Mouse (Mus musculus): Measurements from ENCODE around the gene Stx1a. TPM values are rescaled to one million over a fixed set of nuclear protein-coding genes. Genes with fewer than 3 reads are reported as not detected.

Stx1a gene
- polyA plus RNA-seq, 1 experiment from 2014 or later, result 11.3 TPM

DNA sequence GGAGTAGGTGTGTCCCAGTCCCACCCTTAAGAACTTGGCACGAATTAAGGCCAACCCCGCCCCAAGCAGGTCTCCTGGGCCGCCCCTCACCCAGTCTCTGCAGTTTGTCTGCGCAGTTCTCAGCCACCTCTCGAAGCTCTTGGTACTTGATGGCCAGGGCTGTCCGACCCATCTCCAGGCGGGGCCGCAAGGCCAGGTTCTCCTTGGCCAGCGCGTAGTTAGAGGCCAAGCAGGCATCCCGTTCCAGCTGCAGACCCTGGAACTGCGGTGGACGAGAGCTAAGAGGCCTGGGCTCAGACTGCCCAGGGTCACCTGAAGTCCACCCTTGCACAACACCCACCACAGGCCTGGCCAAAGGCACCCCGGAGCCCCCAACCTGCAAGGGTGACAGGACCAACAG, 53.1 kb downstream of the Stx1a start:
- no peaks in the 10 kb centered on the region for H3K27me3 ChIP-seq
- H3K36me3 ChIP-seq, result peaks cover 15% of the 10 kb centered on the region
- no peak overlapping the region for H3K4me3 ChIP-seq
- peaks cover 28% of the 10 kb centered on the region for H3K4me1 ChIP-seq
- H3K9me3 ChIP-seq, result no peaks in the 10 kb centered on the region
- no peak overlapping the region for H3K27ac ChIP-seq
- no peak overlapping the region for H3K9ac ChIP-seq
- ATAC-seq (ENCODE audit: insufficient number of reproducible peaks, low FRiP score, low TSS enrichment, low read depth), result no peak
- 88% methylated on average over 14 of the region's 14 CpGs for WGBS
- H3K4me2 ChIP-seq, result peak overlapping the region; percentile 76; the same call in 1 of the 2 replicates

DNA sequence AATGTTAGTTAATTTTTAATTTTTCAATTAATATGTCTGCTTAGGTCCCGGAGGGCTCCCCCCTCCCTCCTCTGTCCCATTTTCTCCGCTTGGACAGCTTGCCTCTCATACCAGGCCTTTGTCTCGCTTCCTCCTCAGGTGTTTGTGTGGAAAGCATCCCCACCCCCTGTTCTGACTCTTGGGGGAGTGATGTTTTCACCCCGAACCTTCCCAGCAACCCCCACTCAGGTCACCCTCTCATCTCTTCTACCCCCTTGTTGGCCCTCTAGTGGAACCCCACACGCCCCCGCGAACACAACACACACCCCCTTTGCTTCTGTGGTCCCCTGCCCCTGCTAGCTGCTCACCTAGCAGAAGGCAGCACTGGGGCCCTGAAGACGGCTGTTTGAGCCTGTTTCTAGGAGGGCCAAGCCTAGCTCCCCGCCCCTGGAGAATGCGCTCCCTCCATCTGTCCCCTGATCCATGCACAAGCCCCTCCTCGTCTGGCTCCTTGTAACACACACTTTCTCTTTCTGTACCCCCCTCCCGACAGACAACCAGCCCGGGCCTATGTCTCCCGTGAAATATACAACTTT, 53.7 kb downstream of the Stx1a start:
- H3K9ac ChIP-seq, result peak overlapping the region; percentile 83
- peak overlapping the region; percentile 76 for H3K4me2 ChIP-seq
- H3K36me3 ChIP-seq, result peaks cover 14% of the 10 kb centered on the region
- H3K9me3 ChIP-seq, result no peaks in the 10 kb centered on the region
- 14% methylated on average over 14 of the region's 14 CpGs for WGBS
- H3K27ac ChIP-seq, result peak overlapping the region; percentile 91
- H3K27me3 ChIP-seq, result no peaks in the 10 kb centered on the region
- H3K4me1 ChIP-seq, result peaks cover 28% of the 10 kb centered on the region
- ATAC-seq (ENCODE audit: insufficient number of reproducible peaks, low FRiP score, low TSS enrichment, low read depth), result peak; percentile 10; the same call in 1 of the 2 replicates
- peak overlapping the region; percentile 94 for H3K4me3 ChIP-seq

DNA sequence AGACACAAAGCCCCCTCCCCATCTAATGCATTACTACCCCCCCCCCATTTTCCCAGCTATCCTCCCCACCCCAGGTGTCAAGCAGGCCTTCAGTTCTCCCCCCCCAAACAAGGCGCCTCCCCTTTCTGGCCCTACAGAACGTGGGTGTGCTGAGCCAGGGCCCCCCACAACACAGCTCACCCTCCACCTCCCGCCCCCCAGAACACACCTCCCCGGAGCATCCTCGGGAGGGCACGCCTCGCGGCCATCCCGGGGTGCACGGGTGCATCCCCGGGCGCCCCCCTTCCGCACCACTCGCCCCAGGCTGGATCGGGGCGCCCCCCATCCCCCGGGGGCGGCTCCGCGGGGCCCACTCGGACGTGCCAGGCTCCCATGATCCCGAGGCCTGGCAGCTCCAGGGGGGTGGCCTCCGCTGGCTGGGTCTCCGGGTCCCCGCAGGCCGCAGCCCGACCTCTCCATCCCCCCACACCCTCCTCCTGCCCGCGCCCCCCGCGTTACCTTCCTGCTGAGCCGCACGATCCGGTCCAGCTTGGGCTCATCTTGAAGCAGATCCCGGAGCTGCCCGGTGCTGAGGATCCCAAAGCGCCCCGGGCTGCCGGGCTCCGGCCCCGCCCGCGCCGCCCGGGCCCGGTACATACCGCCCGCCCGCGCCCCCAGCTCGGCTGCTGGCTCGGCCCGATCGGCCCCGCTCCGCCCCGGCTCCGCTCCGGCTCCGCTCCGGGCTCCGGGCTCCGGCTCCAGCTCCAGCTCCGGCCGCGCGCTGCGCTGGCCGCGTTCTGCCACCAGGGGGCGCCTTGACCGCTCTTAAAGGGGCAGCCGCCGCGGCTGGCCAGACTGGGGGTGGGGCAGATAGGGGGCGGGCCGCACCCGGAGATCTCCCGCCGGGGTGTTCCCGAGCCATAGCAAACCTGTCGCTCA, 54.5 kb downstream of the Stx1a start, which contains the start of gene Vps37d:
Gene Vps37d, minus strand, starts transcription at position 703 of the 918 bp plus-strand sequence.
- WGBS, result under 1% methylated on average over 67 of the region's 83 CpGs
- Histone ChIP-seq H3K9ac (peak within 1 kb of the TSS; percentile 83), H3K27ac (peak within 1 kb of the TSS; percentile 91), H3K4me1 (peaks cover 28% of the 10 kb centered on the region), H3K4me3 (peak within 1 kb of the TSS; percentile 94), H3K9me3 (no peaks in the 10 kb centered on the region), H3K4me2 (peak within 1 kb of the TSS; percentile 76), H3K36me3 (peaks cover 8% of the 10 kb centered on the region), H3K27me3 (no peaks in the 10 kb centered on the region)
- peak; percentile 76 for ATAC-seq (ENCODE audit: insufficient number of reproducible peaks, low FRiP score, low TSS enrichment, low read depth)

DNA sequence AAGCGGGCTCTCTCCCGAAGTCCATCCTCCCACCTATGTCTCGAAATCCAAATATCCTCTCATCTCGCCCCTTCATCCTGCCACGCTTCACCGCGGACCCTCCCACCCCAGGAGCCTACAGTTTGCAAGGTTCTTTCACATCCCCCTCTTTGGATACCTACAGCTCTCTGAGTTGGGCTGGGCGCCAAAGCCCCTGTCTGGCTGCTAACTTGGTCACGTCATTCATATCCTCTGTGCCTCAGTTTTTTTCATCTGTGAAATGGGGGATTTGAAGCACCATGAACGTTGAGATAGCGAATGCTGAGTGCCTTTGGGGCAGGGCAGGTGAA, 55.2 kb downstream of the Stx1a start:
- H3K4me1 ChIP-seq, result peaks cover 22% of the 10 kb centered on the region
- H3K9ac ChIP-seq, result 0 out of 2 replicates have a peak overlapping the region, but pooled peaks have one; percentile 7
- no peaks in the 10 kb centered on the region for H3K27me3 ChIP-seq
- WGBS, result 2% methylated on average over 11 of the region's 11 CpGs
- peak overlapping the region; percentile 94 for H3K4me3 ChIP-seq
- H3K36me3 ChIP-seq, result peaks cover 2% of the 10 kb centered on the region
- no peaks in the 10 kb centered on the region for H3K9me3 ChIP-seq
- ATAC-seq (ENCODE audit: insufficient number of reproducible peaks, low FRiP score, low TSS enrichment, low read depth), result no peak; the same call in 1 of the 2 replicates
- no peak overlapping the region for H3K27ac ChIP-seq
- peak overlapping the region; percentile 76 for H3K4me2 ChIP-seq

DNA sequence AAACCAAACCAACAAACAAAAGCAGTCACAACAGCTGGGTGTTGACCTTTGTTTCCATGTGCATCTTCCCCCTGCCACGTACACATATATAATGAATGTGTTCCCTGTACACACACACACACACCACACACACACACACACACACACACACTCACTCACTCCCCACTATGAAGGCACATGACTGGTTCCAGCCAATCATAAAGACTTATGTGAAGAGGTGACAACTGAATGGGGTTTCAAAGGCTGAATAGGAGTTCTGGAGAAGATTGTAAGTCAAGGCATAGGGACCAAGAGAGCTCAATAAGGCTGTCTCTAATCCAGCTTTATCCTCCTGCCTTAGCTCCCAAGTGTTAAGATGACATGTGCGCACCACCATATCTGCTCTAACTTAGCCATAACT, 56.3 kb downstream of the Stx1a start:
- WGBS, result 98% methylated on average over 2 of the region's 2 CpGs
- Histone ChIP-seq H3K9ac (no peak overlapping the region), H3K27me3 (no peaks in the 10 kb centered on the region), H3K27ac (no peak overlapping the region), H3K9me3 (no peaks in the 10 kb centered on the region), H3K4me1 (peaks cover 15% of the 10 kb centered on the region), H3K4me2 (no peak overlapping the region), H3K36me3 (no peaks in the 10 kb centered on the region), H3K4me3 (no peak overlapping the region)
- no peak for ATAC-seq (ENCODE audit: insufficient number of reproducible peaks, low FRiP score, low TSS enrichment, low read depth)

DNA sequence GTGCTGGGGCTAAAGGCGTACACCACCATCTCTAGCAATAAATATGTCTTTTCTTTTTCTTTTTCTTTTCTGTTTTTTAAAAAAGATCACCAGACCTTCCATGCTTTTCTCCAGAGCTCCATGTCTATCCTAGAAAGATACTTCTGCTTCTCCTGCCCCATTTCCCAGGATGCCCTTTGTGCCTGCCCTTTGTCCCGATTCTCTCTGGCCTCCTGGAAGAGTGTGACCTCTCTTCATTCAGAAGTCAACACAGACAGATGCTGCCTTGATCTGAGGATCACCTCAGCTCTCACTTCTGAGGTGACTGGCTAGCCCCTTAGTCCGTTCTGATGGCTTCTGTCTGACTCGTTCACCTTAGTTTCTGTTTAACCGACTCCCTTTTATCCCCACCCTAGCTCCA, 57.3 kb downstream of the Stx1a start:
- Histone ChIP-seq H3K4me3 (no peak overlapping the region), H3K4me1 (peaks cover 15% of the 10 kb centered on the region), H3K9ac (no peak overlapping the region), H3K9me3 (no peaks in the 10 kb centered on the region), H3K4me2 (no peak overlapping the region), H3K27me3 (no peaks in the 10 kb centered on the region), H3K27ac (no peak overlapping the region), H3K36me3 (no peaks in the 10 kb centered on the region)
- ATAC-seq (ENCODE audit: insufficient number of reproducible peaks, low FRiP score, low TSS enrichment, low read depth), result no peak
- 88% methylated on average over 5 of the region's 5 CpGs for WGBS

DNA sequence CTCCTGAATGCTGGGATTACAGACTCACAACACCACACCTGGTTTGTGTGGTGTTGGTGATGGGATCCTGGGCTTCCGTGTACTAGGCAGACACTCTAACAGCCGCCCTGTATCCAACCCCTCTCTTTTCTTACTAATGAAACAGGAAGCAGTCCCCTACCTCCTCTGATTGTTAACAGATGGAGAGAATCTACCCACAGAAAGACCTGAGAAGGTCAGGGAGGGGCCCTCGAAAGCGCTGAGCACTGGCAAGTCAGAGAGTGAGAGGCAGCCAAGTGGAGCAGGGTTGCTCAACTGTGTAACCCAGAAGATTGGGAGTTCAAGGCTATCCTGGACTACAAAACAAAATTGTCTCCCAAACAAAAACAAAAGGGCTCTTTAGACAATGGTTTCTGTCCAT, 63.6 kb downstream of the Stx1a start:
- Histone ChIP-seq H3K36me3 (no peaks in the 10 kb centered on the region), H3K9ac (no peak overlapping the region), H3K4me1 (peaks cover 7% of the 10 kb centered on the region), H3K4me2 (no peak overlapping the region), H3K9me3 (no peaks in the 10 kb centered on the region), H3K4me3 (no peak overlapping the region), H3K27me3 (peaks cover 37% of the 10 kb centered on the region), H3K27ac (no peak overlapping the region)
- WGBS, result 25% methylated on average over 4 of the region's 4 CpGs
- ATAC-seq (ENCODE audit: insufficient number of reproducible peaks, low FRiP score, low TSS enrichment, low read depth), result no peak

DNA sequence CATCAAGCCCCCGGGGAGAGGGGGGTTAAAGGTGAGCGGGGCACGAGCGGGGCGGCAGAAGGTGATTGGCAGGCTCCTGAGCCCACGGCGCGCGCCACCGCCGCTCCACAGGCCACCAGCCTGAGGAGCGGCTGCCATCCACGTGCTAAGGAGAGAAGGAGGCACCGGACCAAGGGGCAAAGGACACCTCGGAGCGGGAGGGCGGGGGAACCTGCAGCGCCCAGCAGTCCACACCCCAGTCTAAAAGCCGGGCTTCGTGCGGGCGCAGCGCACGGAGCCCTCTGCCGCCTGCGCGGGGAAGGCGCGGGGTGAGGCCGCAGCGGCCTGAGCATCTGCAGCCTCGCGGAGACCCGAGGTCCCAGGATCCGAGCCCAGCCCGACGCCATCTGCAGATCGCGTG, 66.4 kb downstream of the Stx1a start, which contains the start of gene Mlxipl:
Gene Mlxipl, plus strand, starts transcription at position 238 of the 400 bp plus-strand sequence.
- no peaks in the 10 kb centered on the region for H3K9me3 ChIP-seq
- peak within 1 kb of the TSS; percentile 21 for H3K4me3 ChIP-seq
- H3K27me3 ChIP-seq, result peaks cover 50% of the 10 kb centered on the region
- H3K4me1 ChIP-seq, result peaks cover 7% of the 10 kb centered on the region
- no peak within 1 kb of the TSS for H3K9ac ChIP-seq
- H3K27ac ChIP-seq, result no peak within 1 kb of the TSS
- no peak for ATAC-seq (ENCODE audit: insufficient number of reproducible peaks, low FRiP score, low TSS enrichment, low read depth)
- peak within 1 kb of the TSS; percentile 48 for H3K4me2 ChIP-seq
- no peaks in the 10 kb centered on the region for H3K36me3 ChIP-seq
- WGBS, result 2% methylated on average over 36 of the region's 39 CpGs

Other genes starting within 250 kb of the Stx1a start
- not detected in 2 replicates for gene Tmem270, start 116.7 kb upstream of the Stx1a start, polyA plus RNA-seq (2015; fragmentation: Nextera tagmentation; extraction: Ambion mirVana)
- 0.27 and 1.3 TPM in 2 replicates for gene Cldn13, start 108.0 kb upstream of the Stx1a start, polyA plus RNA-seq (2015; fragmentation: Nextera tagmentation; extraction: Ambion mirVana)
- gene Mettl27, start 91.1 kb upstream of the Stx1a start, polyA plus RNA-seq (2015; fragmentation: Nextera tagmentation; extraction: Ambion mirVana), result 13.9 and 17.0 TPM in 2 replicates
- gene Cldn4, start 76.5 kb upstream of the Stx1a start, polyA plus RNA-seq (2015; fragmentation: Nextera tagmentation; extraction: Ambion mirVana), result 46.3 and 68.0 TPM in 2 replicates
- 26.0 and 27.2 TPM in 2 replicates for gene Cldn3, start 37.3 kb upstream of the Stx1a start, polyA plus RNA-seq (2015; fragmentation: Nextera tagmentation; extraction: Ambion mirVana)
- gene Abhd11, start 14.3 kb upstream of the Stx1a start, polyA plus RNA-seq (2015; fragmentation: Nextera tagmentation; extraction: Ambion mirVana), result 66.1 and 68.2 TPM in 2 replicates
- 31.2 and 33.3 TPM in 2 replicates for gene Dnajc30, start 40.7 kb downstream of the Stx1a start, polyA plus RNA-seq (2015; fragmentation: Nextera tagmentation; extraction: Ambion mirVana)
- gene Bud23, start 41.5 kb downstream of the Stx1a start, polyA plus RNA-seq (2015; fragmentation: Nextera tagmentation; extraction: Ambion mirVana), result 108 and 109 TPM in 2 replicates
- 7.6 and 9.5 TPM in 2 replicates for gene Vps37d, start 54.8 kb downstream of the Stx1a start, polyA plus RNA-seq (2015; fragmentation: Nextera tagmentation; extraction: Ambion mirVana)
- gene Mlxipl, start 66.4 kb downstream of the Stx1a start, polyA plus RNA-seq (2015; fragmentation: Nextera tagmentation; extraction: Ambion mirVana), result 0.82 and 0.86 TPM in 2 replicates
- gene Tbl2, start 126.2 kb downstream of the Stx1a start, polyA plus RNA-seq (2015; fragmentation: Nextera tagmentation; extraction: Ambion mirVana), result 30.1 and 33.4 TPM in 2 replicates
- 47.6 and 50.4 TPM in 2 replicates for gene Bcl7b, start 144.8 kb downstream of the Stx1a start, polyA plus RNA-seq (2015; fragmentation: Nextera tagmentation; extraction: Ambion mirVana)
- gene Baz1b, start 163.8 kb downstream of the Stx1a start, polyA plus RNA-seq (2015; fragmentation: Nextera tagmentation; extraction: Ambion mirVana), result 34.3 and 38.4 TPM in 2 replicates
- gene Fzd9, start 227.7 kb downstream of the Stx1a start, polyA plus RNA-seq (2015; fragmentation: Nextera tagmentation; extraction: Ambion mirVana), result 18.6 and 23.3 TPM in 2 replicates